Mouse (Mus musculus): ENCODE data around the gene Gm20388.

The Gm20388 gene

GRCm38 (mm10) chr8:120675718-120676117 is 765.1 kb downstream of the Gm20388 start:
- DNase-seq, result no peak

- peak; percentile 59 to 88 for DNase-seq
Observed at GRCm38 (mm10) chr8:120678447-120678846, 767.8 kb downstream of the Gm20388 start.

- DNase-seq, result no peak
Observed at GRCm38 (mm10) chr8:120679629-120680387, 769.2 kb downstream of the Gm20388 start.

GRCm38 (mm10) chr8:120680405-120680804 is 769.8 kb downstream of the Gm20388 start:
- DNase-seq, result peak in 1 of 2 experiments; percentile 49

- no peak for DNase-seq
Observed at GRCm38 (mm10) chr8:120681113-120681512, 770.5 kb downstream of the Gm20388 start.

- DNase-seq, result peak; percentile 61 to 82
Observed at GRCm38 (mm10) chr8:120683602-120684001, 773.0 kb downstream of the Gm20388 start.

- DNase-seq, result no peak
Observed at GRCm38 (mm10) chr8:120684082-120684481, 773.4 kb downstream of the Gm20388 start.

- DNase-seq, result no peak
Observed at GRCm38 (mm10) chr8:120685097-120685496, 774.5 kb downstream of the Gm20388 start.

- no peak for DNase-seq
Observed at GRCm38 (mm10) chr8:120685591-120685990, 775.0 kb downstream of the Gm20388 start.

- no peak for DNase-seq
Observed at GRCm38 (mm10) chr8:120686051-120686450, 775.4 kb downstream of the Gm20388 start.

GRCm38 (mm10) chr8:120686576-120686975 is 775.9 kb downstream of the Gm20388 start:
- no peak for DNase-seq

- peak; percentile 49 for DNase-seq
Observed at GRCm38 (mm10) chr8:120687786-120688185, 777.1 kb downstream of the Gm20388 start.

- no peak for DNase-seq
Observed at GRCm38 (mm10) chr8:120688511-120688910, 777.9 kb downstream of the Gm20388 start.

GRCm38 (mm10) chr8:120692934-120693333 is 782.3 kb downstream of the Gm20388 start:
- DNase-seq, result no peak

- DNase-seq, result peak in 1 of 2 experiments; percentile 58
Observed at GRCm38 (mm10) chr8:120693861-120694493, 783.3 kb downstream of the Gm20388 start.

- no peak for DNase-seq
Observed at GRCm38 (mm10) chr8:120696401-120697153, 785.9 kb downstream of the Gm20388 start.

GRCm38 (mm10) chr8:120697154-120697978 is 786.7 kb downstream of the Gm20388 start:
- DNase-seq, result no peak

- DNase-seq, result no peak
Observed at GRCm38 (mm10) chr8:120697979-120698272, 787.3 kb downstream of the Gm20388 start.

- DNase-seq, result no peak
Observed at GRCm38 (mm10) chr8:120698426-120698825, 787.8 kb downstream of the Gm20388 start.

GRCm38 (mm10) chr8:120699079-120699478 is 788.4 kb downstream of the Gm20388 start:
- no peak for DNase-seq

- no peak for DNase-seq
Observed at GRCm38 (mm10) chr8:120699565-120699964, 788.9 kb downstream of the Gm20388 start.

- DNase-seq, result no peak
Observed at GRCm38 (mm10) chr8:120700053-120700452, 789.4 kb downstream of the Gm20388 start.

Measured in kidney, adult 8-10 months (tissue).